Mouse (Mus musculus): Measurements from ENCODE around the gene Ddr1.
A peak's percentile ranks its signal among the peaks of the same experiment; 100 is the strongest.

Ddr1 gene

DNA sequence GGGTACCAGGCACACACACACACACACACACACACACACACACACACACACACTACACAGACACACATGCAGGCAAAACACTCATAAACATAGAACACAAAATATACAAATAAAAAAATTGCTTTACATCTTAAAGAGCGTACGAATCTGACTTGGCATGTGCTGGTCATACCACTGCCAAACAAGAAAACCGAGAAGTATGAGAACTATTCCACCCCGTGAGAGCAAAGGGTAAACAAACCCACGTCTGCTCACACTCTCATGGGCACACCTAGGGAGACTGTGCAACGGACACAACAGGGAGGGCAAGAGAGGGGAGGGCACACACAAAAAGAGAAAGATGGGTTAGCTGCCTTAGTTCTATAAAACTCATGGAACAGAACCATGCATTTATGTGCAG is 7.7 kb downstream of the Ddr1 start:
- no peak for DNase-seq (ENCODE audit: extremely low read depth, insufficient read length, low spot score)

- no peak for DNase-seq (ENCODE audit: extremely low read depth, insufficient read length, low spot score)
Observed at GRCm38 (mm10) chr17:35695289-35695688, 9.1 kb downstream of the Ddr1 start.

DNA sequence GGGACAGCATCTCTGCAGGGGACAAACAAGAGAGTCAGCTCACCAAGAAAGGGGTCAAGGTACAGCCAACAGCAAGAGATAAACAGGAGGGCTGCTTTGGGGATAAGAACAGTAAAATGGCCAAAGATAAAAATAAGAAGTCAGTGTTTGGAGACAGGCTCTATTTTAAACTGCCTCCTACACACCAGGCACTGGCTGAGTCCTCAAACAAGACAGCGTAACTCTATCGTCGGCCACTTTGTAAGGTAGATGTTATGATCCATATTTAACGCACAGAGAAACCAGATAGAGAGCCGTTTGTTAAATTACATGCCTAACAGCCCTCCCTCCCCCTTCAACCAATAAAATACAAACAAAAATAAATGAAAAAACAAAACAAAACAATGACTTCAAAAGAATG is 10.5 kb downstream of the Ddr1 start:
- no peak for DNase-seq (ENCODE audit: extremely low read depth, insufficient read length, low spot score)

- DNase-seq (ENCODE audit: extremely low read depth, insufficient read length, low spot score) = no peak
Observed at GRCm38 (mm10) chr17:35692368-35692767, 12.1 kb downstream of the Ddr1 start.

- no peak for DNase-seq (ENCODE audit: extremely low read depth, insufficient read length, low spot score)
Observed at GRCm38 (mm10) chr17:35691811-35692210, 12.6 kb downstream of the Ddr1 start.

- DNase-seq (ENCODE audit: extremely low read depth, insufficient read length, low spot score) = no peak
Observed at GRCm38 (mm10) chr17:35689936-35690645, 14.3 kb downstream of the Ddr1 start.

GRCm38 (mm10) chr17:35688347-35689175 is 15.9 kb downstream of the Ddr1 start:
- DNase-seq (ENCODE audit: extremely low read depth, insufficient read length, low spot score) = no peak

- DNase-seq (ENCODE audit: extremely low read depth, insufficient read length, low spot score) = no peak
Observed at GRCm38 (mm10) chr17:35685061-35685460, 19.4 kb downstream of the Ddr1 start.

GRCm38 (mm10) chr17:35681986-35682385 is 22.4 kb downstream of the Ddr1 start:
- DNase-seq (ENCODE audit: extremely low read depth, insufficient read length, low spot score) = no peak

GRCm38 (mm10) chr17:35680591-35680990 is 23.8 kb downstream of the Ddr1 start:
- DNase-seq (ENCODE audit: extremely low read depth, insufficient read length, low spot score) = no peak

- peak; percentile 77 for DNase-seq (ENCODE audit: extremely low read depth, insufficient read length, low spot score)
Observed at GRCm38 (mm10) chr17:35673416-35674035, 30.9 kb downstream of the Ddr1 start, which contains the start of gene Gtf2h4. TSS of gene Gtf2h4 (minus strand) at chr17:35673739.

DNA sequence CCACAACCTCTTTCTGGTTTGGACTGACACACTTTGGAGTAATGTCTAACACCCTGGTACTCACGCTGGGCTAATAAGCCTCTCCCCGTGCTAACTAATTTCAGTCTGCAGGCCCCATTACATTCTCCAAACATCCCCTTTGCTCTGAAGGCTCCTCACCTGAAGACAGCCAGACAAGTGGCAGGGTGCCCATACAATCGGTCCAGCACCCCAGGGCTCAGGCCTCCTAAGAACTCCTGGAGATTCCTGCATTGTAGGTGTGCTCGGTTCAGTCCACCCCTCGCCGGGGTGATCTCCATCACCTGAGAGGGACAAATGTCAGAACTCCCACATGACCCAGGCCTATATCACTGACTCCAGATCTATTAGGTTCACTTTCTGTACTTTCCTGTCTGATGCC is 31.9 kb downstream of the Ddr1 start:
- DNase-seq (ENCODE audit: extremely low read depth, insufficient read length, low spot score) = no peak

GRCm38 (mm10) chr17:35671846-35672245 is 32.6 kb downstream of the Ddr1 start:
- DNase-seq (ENCODE audit: extremely low read depth, insufficient read length, low spot score) = no peak

GRCm38 (mm10) chr17:35669731-35670130 is 34.7 kb downstream of the Ddr1 start:
- DNase-seq (ENCODE audit: extremely low read depth, insufficient read length, low spot score) = no peak

- peak; percentile 93 for DNase-seq (ENCODE audit: extremely low read depth, insufficient read length, low spot score)
Observed at GRCm38 (mm10) chr17:35667334-35668065, 36.9 kb downstream of the Ddr1 start, which contains the start of gene Vars2. TSS of gene Vars2 (minus strand) at chr17:35667592.

DNA sequence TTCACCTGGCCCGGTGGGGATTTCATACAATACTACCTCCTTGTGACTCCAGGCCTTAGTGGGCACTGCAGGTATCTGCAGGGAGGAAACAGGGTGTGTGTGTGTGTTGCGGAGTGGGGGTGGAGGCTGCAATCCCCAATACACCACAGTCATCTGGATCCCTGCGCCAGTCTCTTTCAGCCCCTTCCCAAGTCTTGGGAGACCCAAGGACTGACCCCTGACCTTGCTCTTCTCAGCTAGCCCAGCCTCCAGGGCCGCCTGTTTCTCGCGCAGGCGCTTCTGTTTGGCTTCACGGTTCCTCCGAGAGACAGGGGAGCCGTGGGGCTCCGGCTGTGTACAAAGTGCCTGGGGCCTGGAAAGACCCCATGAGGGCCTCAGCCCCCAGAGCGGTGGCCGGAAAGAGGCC is 37.6 kb downstream of the Ddr1 start:
- no peak for DNase-seq (ENCODE audit: extremely low read depth, insufficient read length, low spot score)

DNA sequence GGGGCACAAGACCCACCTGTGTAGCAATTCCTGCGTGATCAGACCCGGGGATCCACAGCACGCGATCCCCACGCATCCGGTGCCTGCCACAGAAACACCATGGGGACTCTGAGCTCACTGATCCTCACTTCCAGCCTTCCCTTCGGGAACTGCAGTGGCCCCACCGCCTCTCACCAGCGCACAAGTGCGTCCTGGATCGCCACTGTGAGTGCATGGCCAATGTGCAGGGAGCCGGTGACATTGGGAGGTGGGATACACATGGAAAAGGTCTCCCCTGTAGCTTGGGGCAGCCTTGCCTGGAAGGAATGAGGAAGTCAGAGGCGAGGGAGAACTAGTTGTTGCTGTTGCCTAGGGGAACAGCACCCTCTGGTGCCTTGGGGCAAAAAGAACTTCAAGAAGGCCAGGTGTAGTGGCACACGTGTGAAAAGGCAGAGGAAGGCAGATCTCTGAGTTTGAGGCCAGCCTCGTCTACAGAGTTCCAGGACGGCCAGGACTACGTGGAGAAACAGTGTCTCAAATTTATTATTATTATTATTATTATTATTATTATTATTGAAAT is 38.4 kb downstream of the Ddr1 start:
- DNase-seq (ENCODE audit: extremely low read depth, insufficient read length, low spot score) = no peak

- no peak for DNase-seq (ENCODE audit: extremely low read depth, insufficient read length, low spot score)
Observed at GRCm38 (mm10) chr17:35653086-35653485, 51.3 kb downstream of the Ddr1 start.

- no peak for DNase-seq (ENCODE audit: extremely low read depth, insufficient read length, low spot score)
Observed at GRCm38 (mm10) chr17:35649429-35649828, 55.0 kb downstream of the Ddr1 start.

- no peak for DNase-seq (ENCODE audit: extremely low read depth, insufficient read length, low spot score)
Observed at GRCm38 (mm10) chr17:35643609-35644236, 60.7 kb downstream of the Ddr1 start, which contains the start of gene Mucl3. TSS of gene Mucl3 (minus strand) at chr17:35643695.

All from 3134 (cell line).